Mouse (Mus musculus): ENCODE measurements at regions not wholly inside any gene's neighbourhood (a gene's known extent, or its start where the extent isn't known, plus 50 kb on each side); places are given as distances from the start of the nearest gene placed in this dataset.
A peak's percentile ranks its signal among the peaks of the same experiment; 100 is the strongest.
"Not testable (repeated sequence)": the region's sequence is repeated elsewhere in the genome, so short reads cannot be mapped to it uniquely, and the experiment has no call there.

DNA sequence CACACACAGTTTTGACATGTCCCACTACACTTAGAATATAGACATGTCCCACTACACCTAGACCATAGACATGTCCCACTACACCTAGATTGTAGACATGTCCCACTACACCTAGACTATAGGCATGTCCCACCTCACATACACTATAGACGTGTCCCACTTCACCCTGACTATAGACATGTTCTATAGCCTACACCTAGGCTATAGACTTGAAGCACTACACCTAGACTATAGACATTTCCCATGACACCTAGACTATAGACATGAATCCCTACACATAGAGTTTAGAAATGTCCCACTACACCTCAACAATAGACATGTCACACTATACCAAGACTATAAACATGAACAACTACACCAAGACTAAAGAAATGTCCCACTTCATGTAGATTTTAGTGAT, 2580.9 kb downstream of the Gm37988 start:
- no peak for ATAC-seq (replicated peaks in 1 of 2; ENCODE audit: insufficient read depth in 1 of 2, low FRiP score in 2 of 2, low TSS enrichment in 1 of 2, low read depth in 1 of 2, poor library complexity in 2 of 2, severe bottlenecking in 2 of 2)

DNA sequence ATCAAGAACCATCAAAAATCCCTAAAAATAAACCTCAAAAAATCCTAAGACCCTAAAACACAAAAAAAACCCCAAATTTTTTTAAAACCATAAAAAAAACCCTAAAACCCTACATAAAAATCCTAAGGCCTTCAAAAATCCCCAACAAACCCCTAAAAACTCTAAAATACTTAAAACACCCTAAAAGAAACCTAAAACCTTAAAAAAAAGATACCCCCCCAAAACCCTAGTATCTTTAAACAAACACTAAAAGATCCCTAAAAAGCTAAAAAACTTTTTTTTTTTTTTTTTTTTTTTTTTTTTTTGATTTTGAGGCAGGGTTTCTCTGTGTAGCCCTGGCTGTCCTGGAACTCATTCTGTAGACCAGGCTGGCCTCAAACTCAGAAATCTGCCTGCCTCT, 2585.8 kb downstream of the Gm37988 start:
- ATAC-seq (replicated peaks in 1 of 2; ENCODE audit: insufficient read depth in 1 of 2, low FRiP score in 2 of 2, low TSS enrichment in 1 of 2, low read depth in 1 of 2, poor library complexity in 2 of 2, severe bottlenecking in 2 of 2) = no peak

DNA sequence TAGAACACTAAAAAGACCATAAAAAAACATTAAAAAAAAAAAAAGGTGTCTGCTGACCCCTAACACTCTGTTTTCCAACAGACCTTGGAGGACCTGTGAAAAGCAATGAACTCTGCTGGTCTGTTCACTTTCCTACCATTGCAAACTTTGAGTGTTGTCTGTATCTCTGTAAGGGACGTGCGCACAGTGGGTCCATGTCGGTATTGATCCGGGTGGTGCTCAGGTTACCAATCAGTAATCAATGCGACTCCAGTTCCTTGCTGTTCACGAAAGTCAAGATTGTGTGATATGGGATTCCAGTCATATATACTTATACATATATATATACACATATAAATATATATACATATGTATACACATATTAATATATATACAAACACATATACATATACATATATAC, 2586.5 kb downstream of the Gm37988 start:
- no peak for ATAC-seq (replicated peaks in 1 of 2; ENCODE audit: insufficient read depth in 1 of 2, low FRiP score in 2 of 2, low TSS enrichment in 1 of 2, low read depth in 1 of 2, poor library complexity in 2 of 2, severe bottlenecking in 2 of 2)

DNA sequence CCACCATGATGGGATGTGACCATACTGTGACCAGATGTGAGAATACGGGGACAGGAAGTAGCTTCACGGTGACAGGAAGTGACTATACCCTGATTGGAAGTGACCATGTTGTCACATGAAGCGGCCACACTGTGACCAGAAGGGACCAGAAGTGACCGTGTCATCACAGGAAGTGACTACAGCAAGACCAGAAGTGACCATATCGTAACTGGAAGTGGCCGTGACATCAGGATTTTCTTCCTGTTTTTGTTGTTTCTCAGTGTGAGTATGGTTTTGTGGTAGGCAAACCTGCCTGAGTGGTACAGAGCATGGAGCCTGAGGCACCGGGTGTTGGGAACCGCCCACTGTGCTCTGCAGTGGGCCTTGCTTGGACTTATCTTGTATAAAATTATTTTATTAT, 2587.8 kb downstream of the Gm37988 start:
- ATAC-seq (replicated peaks in 1 of 2; ENCODE audit: insufficient read depth in 1 of 2, low FRiP score in 2 of 2, low TSS enrichment in 1 of 2, low read depth in 1 of 2, poor library complexity in 2 of 2, severe bottlenecking in 2 of 2) = peak; percentile 5 to 34; a peak in 1 of 4 replicates

DNA sequence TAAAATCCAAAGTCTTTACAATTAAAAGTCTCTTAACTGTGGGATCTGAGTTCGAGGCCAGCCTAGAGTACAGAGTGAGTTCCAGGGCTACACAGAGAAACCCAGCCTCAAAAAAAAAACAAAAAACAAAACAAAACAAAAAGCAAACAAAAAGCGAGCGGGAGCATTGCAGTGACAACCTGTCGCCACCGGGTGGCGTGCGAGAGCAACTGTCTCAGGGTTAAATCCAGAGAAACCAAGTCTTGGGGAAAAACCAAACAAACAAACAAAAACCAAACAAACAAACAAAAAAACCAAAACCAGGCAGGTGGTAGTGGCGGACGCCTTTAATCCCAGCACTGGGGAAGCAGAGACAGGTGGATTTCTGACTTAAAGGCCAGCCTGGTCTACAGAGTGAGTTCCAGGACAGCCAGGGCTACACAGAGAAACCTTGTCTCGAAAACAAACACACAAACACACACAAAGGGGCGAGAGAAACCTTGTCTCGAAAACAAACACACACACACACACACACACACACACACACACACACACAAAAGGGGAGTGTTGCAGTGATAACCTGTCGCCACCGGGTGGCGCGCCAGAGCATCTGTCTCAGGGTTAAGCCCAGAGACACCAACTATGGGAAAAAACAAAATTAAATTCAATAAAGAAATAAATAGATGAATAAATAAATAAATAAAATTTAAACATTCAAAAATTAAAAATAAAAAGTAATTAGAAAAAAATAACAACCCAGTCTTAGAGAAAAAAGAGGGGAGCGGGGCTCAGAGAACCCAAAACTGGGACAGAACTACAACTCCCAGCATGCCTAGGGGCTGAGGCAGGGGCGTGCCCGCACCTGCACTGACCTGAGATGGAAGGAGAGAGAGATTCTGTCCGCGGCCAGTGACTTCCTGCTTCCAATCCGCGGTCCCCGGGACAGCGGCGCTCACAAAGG, 2589.4 kb downstream of the Gm37988 start:
- peak; percentile 80 to 83 for ATAC-seq (replicated peaks in 1 of 2; ENCODE audit: insufficient read depth in 1 of 2, low FRiP score in 2 of 2, low TSS enrichment in 1 of 2, low read depth in 1 of 2, poor library complexity in 2 of 2, severe bottlenecking in 2 of 2)

GRCm38 (mm10) chr1:7397807-7398446, 2590.2 kb downstream of the Gm37988 start:
- peak; percentile 92 to 94 for ATAC-seq (replicated peaks in 1 of 2; ENCODE audit: insufficient read depth in 1 of 2, low FRiP score in 2 of 2, low TSS enrichment in 1 of 2, low read depth in 1 of 2, poor library complexity in 2 of 2, severe bottlenecking in 2 of 2)

- ATAC-seq (replicated peaks in 1 of 2; ENCODE audit: insufficient read depth in 1 of 2, low FRiP score in 2 of 2, low TSS enrichment in 1 of 2, low read depth in 1 of 2, poor library complexity in 2 of 2, severe bottlenecking in 2 of 2) = no peak
Observed at GRCm38 (mm10) chr1:7398678-7399218, 2591.1 kb downstream of the Gm37988 start.

- not testable (repeated sequence) for ATAC-seq (replicated peaks in 1 of 2; ENCODE audit: insufficient read depth in 1 of 2, low FRiP score in 2 of 2, low TSS enrichment in 1 of 2, low read depth in 1 of 2, poor library complexity in 2 of 2, severe bottlenecking in 2 of 2)
Observed at GRCm38 (mm10) chr1:7405651-7406050, 2598.0 kb downstream of the Gm37988 start.

GRCm38 (mm10) chr1:7414444-7414843, 2606.8 kb downstream of the Gm37988 start:
- ATAC-seq (replicated peaks in 1 of 2; ENCODE audit: insufficient read depth in 1 of 2, low FRiP score in 2 of 2, low TSS enrichment in 1 of 2, low read depth in 1 of 2, poor library complexity in 2 of 2, severe bottlenecking in 2 of 2) = no peak

DNA sequence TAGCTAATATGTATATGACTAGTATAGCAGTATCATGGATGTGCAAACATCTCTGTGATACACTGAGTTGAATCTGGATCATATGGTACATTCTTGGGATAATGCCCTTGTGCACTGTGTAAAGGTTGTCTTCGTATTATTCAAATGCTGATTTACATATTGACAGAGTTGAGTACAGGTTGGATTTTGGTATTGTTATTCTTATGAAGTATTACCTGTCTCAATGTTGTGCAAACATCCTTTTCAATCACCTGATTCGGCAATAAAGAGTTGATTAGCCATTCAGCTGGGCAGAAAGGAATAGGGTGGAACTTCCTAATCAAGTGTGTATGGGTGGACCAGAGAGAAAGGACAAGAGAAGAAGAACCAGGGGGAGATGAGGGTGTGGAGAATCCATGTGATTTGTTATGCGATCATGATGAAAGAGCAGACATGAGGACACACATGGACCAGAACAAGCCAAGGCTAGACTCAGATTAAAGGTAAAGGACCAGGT, 2644.0 kb downstream of the Gm37988 start:
- ATAC-seq (replicated peaks in 1 of 2; ENCODE audit: insufficient read depth in 1 of 2, low FRiP score in 2 of 2, low TSS enrichment in 1 of 2, low read depth in 1 of 2, poor library complexity in 2 of 2, severe bottlenecking in 2 of 2) = no peak

DNA sequence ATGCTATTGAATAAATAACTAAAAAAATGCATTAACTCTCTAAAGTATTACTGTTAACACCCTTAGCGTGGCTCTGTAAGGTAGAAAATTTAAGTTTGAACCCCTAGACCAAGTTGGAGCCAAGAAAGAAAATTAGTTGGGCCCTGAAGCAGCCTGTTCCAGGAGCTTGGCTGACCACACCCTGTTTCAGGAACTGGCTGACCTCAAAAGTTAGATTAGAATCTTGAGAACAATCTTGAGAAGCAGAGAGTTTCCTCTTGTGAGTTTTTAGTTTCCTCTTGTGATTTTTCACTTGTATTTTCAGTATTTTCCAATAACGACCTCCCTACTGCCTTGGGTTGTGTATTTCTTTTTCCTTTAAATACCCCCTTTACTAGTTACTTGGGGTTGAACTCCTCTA, 2647.2 kb downstream of the Gm37988 start:
- ATAC-seq (replicated peaks in 1 of 2; ENCODE audit: insufficient read depth in 1 of 2, low FRiP score in 2 of 2, low TSS enrichment in 1 of 2, low read depth in 1 of 2, poor library complexity in 2 of 2, severe bottlenecking in 2 of 2) = peak; percentile 69 to 75

GRCm38 (mm10) chr1:7457895-7458294, 2650.2 kb downstream of the Gm37988 start:
- ATAC-seq (replicated peaks in 1 of 2; ENCODE audit: insufficient read depth in 1 of 2, low FRiP score in 2 of 2, low TSS enrichment in 1 of 2, low read depth in 1 of 2, poor library complexity in 2 of 2, severe bottlenecking in 2 of 2) = no peak

GRCm38 (mm10) chr1:7494096-7494495, 2686.4 kb downstream of the Gm37988 start:
- ATAC-seq (replicated peaks in 1 of 2; ENCODE audit: insufficient read depth in 1 of 2, low FRiP score in 2 of 2, low TSS enrichment in 1 of 2, low read depth in 1 of 2, poor library complexity in 2 of 2, severe bottlenecking in 2 of 2) = no peak

GRCm38 (mm10) chr1:7499042-7499441, 2691.3 kb downstream of the Gm37988 start:
- no peak for ATAC-seq (replicated peaks in 1 of 2; ENCODE audit: insufficient read depth in 1 of 2, low FRiP score in 2 of 2, low TSS enrichment in 1 of 2, low read depth in 1 of 2, poor library complexity in 2 of 2, severe bottlenecking in 2 of 2)

DNA sequence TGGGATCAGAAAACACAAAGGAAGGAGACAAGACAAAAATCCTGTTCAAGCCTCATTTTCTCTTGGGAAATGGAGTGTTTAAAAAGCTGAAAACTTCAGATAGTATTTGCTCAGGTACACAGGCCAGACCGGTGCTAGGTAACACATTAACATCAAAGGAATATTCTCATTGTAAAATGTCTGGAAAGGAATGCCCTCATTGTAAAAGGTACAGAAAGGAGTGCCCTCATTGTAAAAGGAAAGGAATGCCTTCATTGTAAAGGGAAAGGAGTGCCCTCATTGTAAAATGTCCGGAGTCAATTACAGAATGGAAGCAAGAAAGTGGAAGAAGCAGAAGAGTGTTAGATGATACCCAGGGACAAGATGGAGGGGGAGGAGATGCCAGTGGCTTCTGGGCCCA, 2694.7 kb downstream of the Gm37988 start:
- ATAC-seq (replicated peaks in 1 of 2; ENCODE audit: insufficient read depth in 1 of 2, low FRiP score in 2 of 2, low TSS enrichment in 1 of 2, low read depth in 1 of 2, poor library complexity in 2 of 2, severe bottlenecking in 2 of 2) = no peak

DNA sequence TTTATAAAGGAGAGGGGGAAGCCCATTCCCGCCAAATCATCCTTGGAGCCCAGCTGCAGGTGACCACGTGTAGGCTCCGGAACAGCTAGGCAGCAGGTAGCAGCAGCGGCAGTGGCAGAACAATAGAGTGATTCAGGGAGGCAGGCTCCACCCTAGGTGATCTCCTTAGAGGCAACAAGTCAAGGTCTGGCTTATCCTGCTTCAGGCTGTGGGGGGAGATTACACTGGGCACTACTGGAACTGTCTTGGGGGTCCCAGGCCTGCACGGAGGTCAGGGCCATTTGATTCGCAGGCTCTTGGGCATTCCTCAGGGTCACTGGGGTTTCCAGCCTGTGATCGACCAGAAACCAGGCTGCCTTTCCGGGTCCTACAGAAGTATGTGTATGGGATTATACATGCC, 2711.1 kb downstream of the Gm37988 start:
- no peak for ATAC-seq (replicated peaks in 1 of 2; ENCODE audit: insufficient read depth in 1 of 2, low FRiP score in 2 of 2, low TSS enrichment in 1 of 2, low read depth in 1 of 2, poor library complexity in 2 of 2, severe bottlenecking in 2 of 2)

GRCm38 (mm10) chr1:7533506-7533905, 2725.8 kb downstream of the Gm37988 start:
- ATAC-seq (replicated peaks in 1 of 2; ENCODE audit: insufficient read depth in 1 of 2, low FRiP score in 2 of 2, low TSS enrichment in 1 of 2, low read depth in 1 of 2, poor library complexity in 2 of 2, severe bottlenecking in 2 of 2) = no peak

- ATAC-seq (replicated peaks in 1 of 2; ENCODE audit: insufficient read depth in 1 of 2, low FRiP score in 2 of 2, low TSS enrichment in 1 of 2, low read depth in 1 of 2, poor library complexity in 2 of 2, severe bottlenecking in 2 of 2) = no peak
Observed at GRCm38 (mm10) chr1:7535191-7535590, 2727.5 kb downstream of the Gm37988 start.

Measured in hematopoietic stem cell, adult 5-6 weeks (primary cell).